Mouse (Mus musculus): ENCODE data around the gene Gpr108.

Gpr108 gene

GRCm38 (mm10) chr17:57207938-57208337 lies 40.3 kb downstream of the Gpr108 start:
- no peak for DNase-seq (ENCODE audit: low read depth)

DNA sequence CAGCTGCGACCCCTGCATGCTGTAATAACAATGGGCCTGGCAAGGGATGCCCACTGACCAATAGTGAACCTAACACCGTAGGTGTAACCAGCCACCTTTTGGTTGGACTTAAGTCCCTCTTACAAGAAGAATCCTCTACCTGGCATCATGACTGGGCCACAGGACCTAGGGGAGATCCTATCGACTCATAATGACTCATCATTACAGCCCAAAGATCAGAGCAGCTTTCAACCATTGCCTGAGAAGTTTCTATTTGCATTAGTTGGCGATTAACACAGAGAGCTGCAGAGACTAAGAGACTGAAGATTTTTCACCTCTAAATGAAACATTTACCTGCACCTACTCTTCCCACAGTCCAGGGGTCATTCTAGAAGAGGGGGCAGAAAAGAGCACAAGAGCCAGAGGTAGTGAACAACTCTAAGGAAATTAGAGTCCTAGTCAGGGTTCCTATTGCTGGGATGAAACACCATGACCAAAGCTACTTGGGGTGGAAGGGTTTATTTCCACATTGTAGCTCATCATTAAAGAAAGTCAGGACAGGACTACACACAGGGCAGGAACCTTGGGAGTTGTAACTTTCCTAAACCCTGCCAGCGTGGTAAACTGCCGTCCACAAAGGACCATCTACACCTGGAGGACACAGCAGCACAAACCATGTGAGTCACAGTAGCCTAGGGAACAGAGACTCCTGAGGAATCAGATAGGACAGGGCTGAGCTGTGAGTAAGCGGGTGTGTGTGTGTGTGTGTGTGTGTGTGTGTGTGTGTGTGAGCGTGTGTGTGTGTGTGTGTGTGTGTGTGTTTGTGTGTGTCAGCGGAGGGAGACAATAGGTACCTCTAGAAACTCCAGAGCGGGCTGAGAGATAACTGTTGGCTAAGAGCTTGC lies 46.2 kb downstream of the Gpr108 start:
- no peak for DNase-seq (ENCODE audit: low read depth)

DNA sequence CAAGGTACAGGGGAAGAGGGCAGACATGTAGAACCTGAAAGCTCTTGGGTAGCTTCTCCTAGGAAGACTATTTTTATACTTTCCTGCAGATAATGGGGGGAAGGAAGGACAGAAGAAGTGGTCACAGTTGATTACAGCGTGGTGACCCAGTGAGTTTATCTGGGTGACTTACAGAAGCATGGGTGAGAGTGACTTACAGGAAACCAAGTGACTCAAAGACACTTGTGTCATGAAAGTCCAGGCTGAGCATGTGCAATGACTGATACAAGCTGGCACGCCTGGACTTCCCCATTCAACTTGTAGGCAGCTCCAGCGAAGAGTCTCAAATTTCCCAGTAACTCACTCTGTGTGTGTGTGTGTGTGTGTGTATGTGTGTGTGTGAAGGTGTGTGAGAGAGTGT lies 50.0 kb downstream of the Gpr108 start:
- no peak for DNase-seq (ENCODE audit: low read depth)

GRCm38 (mm10) chr17:57195326-57196010 lies 52.8 kb downstream of the Gpr108 start:
- DNase-seq (ENCODE audit: low read depth): no peak

DNA sequence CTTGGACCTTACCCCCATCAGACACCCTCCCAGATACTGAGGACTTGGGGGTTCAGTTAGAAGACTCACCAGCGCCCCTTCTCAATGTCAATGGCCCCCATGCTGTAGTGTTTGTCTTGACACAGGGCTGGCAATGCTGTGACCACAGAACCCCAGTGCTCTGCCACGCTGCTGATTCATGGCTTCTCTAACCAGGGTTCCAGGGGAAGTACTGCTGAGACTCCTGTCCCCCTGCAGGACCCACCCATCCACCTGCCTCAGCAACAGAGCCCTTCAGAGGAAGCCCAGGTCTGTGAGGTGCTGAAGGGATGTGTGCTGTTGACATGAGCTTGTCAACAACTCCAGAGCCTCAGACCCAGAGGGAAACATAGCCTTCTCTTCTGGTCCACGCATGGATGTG lies 53.5 kb downstream of the Gpr108 start:
- no peak for DNase-seq (ENCODE audit: low read depth)

GRCm38 (mm10) chr17:57194041-57194507 lies 54.2 kb downstream of the Gpr108 start, which contains the start of gene Tnfsf14:
Gene Tnfsf14, minus strand, starts transcription at chr17:57194177.
- DNase-seq (ENCODE audit: low read depth): peak; percentile 68

- DNase-seq (ENCODE audit: low read depth): peak; percentile 53
Measured at GRCm38 (mm10) chr17:57188510-57189192, 59.6 kb downstream of the Gpr108 start.

- no peak for DNase-seq (ENCODE audit: low read depth)
Measured at GRCm38 (mm10) chr17:57185641-57186040, 62.6 kb downstream of the Gpr108 start.

Measured in induced T-regulatory cell, adult 2 months (primary cell).